Mouse (Mus musculus): ENCODE data around the gene Adamts1. TPM values are rescaled to one million over a fixed set of nuclear protein-coding genes. Genes with fewer than 3 reads are reported as not detected.

The Adamts1 gene
- polyA plus RNA-seq, 1 experiment from 2014 or later: 37.2 TPM

- Histone ChIP-seq H3K9me3 (replicated peaks; ENCODE audit: control insufficient read depth, low read length) (no peaks in the 10 kb centered on the region), H3K27me3 (ENCODE audit: control insufficient read depth, insufficient read depth, low read length) (no peaks in the 10 kb centered on the region), H3K4me1 (ENCODE audit: control insufficient read depth, insufficient read depth, low read length) (0 out of 2 replicates have a peak, but pooled peaks cover 2% of the 10 kb centered on the region), H3K4me2 (ENCODE audit: low read depth, low read length) (peak overlapping the region; percentile 35; the same call in 1 of the 2 replicates), H3K27ac (ENCODE audit: low read length) (peak overlapping the region; percentile 73), H3K4me3 (replicated peaks; ENCODE audit: low read length) (no peak overlapping the region), H3K36me3 (ENCODE audit: control insufficient read depth, insufficient read depth, low read length) (no peaks in the 10 kb centered on the region), H3K9ac (ENCODE audit: low read length) (no peak overlapping the region; the same call in 1 of the 2 replicates)
- ATAC-seq (ENCODE audit: insufficient read depth, low FRiP score): peak; percentile 91
- 36% methylated on average over 16 of the region's 16 CpGs for WGBS
These were observed 55.1 kb downstream of the Adamts1 start for GRCm38 (mm10) chr16:85747589-85748360.

- no peaks in the 10 kb centered on the region for H3K27me3 ChIP-seq (ENCODE audit: control insufficient read depth, insufficient read depth, low read length)
- no peak overlapping the region for H3K4me3 ChIP-seq (replicated peaks; ENCODE audit: low read length)
- no peak for ATAC-seq (ENCODE audit: insufficient read depth, low FRiP score)
- H3K27ac ChIP-seq (ENCODE audit: low read length): no peak overlapping the region
- no peaks in the 10 kb centered on the region for H3K9me3 ChIP-seq (replicated peaks; ENCODE audit: control insufficient read depth, low read length)
- no peaks in the 10 kb centered on the region for H3K36me3 ChIP-seq (ENCODE audit: control insufficient read depth, insufficient read depth, low read length)
- H3K4me1 ChIP-seq (ENCODE audit: control insufficient read depth, insufficient read depth, low read length): 0 out of 2 replicates have a peak, but pooled peaks cover 2% of the 10 kb centered on the region
- no peak overlapping the region for H3K4me2 ChIP-seq (ENCODE audit: low read depth, low read length)
- no peak overlapping the region for H3K9ac ChIP-seq (ENCODE audit: low read length)
- 77% methylated on average over 3 of the region's 3 CpGs for WGBS
These were observed 56.5 kb downstream of the Adamts1 start for GRCm38 (mm10) chr16:85746386-85746785.

Other genes with a start within 250 kb of the Adamts1 start
- 4.0 TPM in 2 replicates for gene Cyyr1, start 249.7 kb downstream of the Adamts1 start, polyA plus RNA-seq (2015; fragmentation: Nextera tagmentation; extraction: Ambion mirVana)
- gene Adamts5, start 98.7 kb upstream of the Adamts1 start, polyA plus RNA-seq (2015; fragmentation: Nextera tagmentation; extraction: Ambion mirVana): 4.4 and 4.5 TPM in 2 replicates